Mouse (Mus musculus): ENCODE data around the gene Aasdh.

Aasdh gene

GRCm38 (mm10) chr5:76906155-76906499 lies 813 bp upstream of the Aasdh start:
- DNase-seq: no peak

- DNase-seq: no peak
Observed at GRCm38 (mm10) chr5:76904713-76905404, 455 bp downstream of the Aasdh start.

- no peak for DNase-seq
Observed at GRCm38 (mm10) chr5:76902131-76902530, 3.2 kb downstream of the Aasdh start.

GRCm38 (mm10) chr5:76893084-76893483 lies 12.2 kb downstream of the Aasdh start:
- no peak for DNase-seq

- no peak for DNase-seq
Observed at GRCm38 (mm10) chr5:76892608-76893007, 12.7 kb downstream of the Aasdh start.

- no peak for DNase-seq
Observed at GRCm38 (mm10) chr5:76887011-76887410, 18.3 kb downstream of the Aasdh start.

- DNase-seq: no peak
Observed at GRCm38 (mm10) chr5:76884107-76884506, 21.2 kb downstream of the Aasdh start.

GRCm38 (mm10) chr5:76876106-76876758 lies 29.1 kb downstream of the Aasdh start:
- DNase-seq: no peak

GRCm38 (mm10) chr5:76869553-76869952 lies 35.8 kb downstream of the Aasdh start:
- no peak for DNase-seq

- DNase-seq: no peak
Observed at GRCm38 (mm10) chr5:76868693-76869286, 36.5 kb downstream of the Aasdh start.

- DNase-seq: no peak
Observed at GRCm38 (mm10) chr5:76866819-76867218, 38.5 kb downstream of the Aasdh start.

GRCm38 (mm10) chr5:76858444-76858843 lies 46.9 kb downstream of the Aasdh start:
- DNase-seq: no peak

- no peak for DNase-seq
Observed at GRCm38 (mm10) chr5:76857103-76858015, 48.0 kb downstream of the Aasdh start.

GRCm38 (mm10) chr5:76855829-76856600 lies 49.3 kb downstream of the Aasdh start:
- no peak for DNase-seq

- DNase-seq: peak; percentile 78
Observed at GRCm38 (mm10) chr5:76853549-76853948, 51.8 kb downstream of the Aasdh start.

GRCm38 (mm10) chr5:76851316-76851715 lies 54.0 kb downstream of the Aasdh start:
- DNase-seq: no peak

- no peak for DNase-seq
Observed at GRCm38 (mm10) chr5:76847106-76847505, 58.2 kb downstream of the Aasdh start.

- DNase-seq: peak; percentile 22
Observed at GRCm38 (mm10) chr5:76844618-76845186, 60.6 kb downstream of the Aasdh start.

- no peak for DNase-seq
Observed at GRCm38 (mm10) chr5:76843851-76844419, 61.4 kb downstream of the Aasdh start.

GRCm38 (mm10) chr5:76843448-76843847 lies 61.9 kb downstream of the Aasdh start:
- DNase-seq: peak; percentile 72

GRCm38 (mm10) chr5:76841859-76842258 lies 63.5 kb downstream of the Aasdh start:
- no peak for DNase-seq

- DNase-seq: no peak
Observed at GRCm38 (mm10) chr5:76839786-76840185, 65.5 kb downstream of the Aasdh start.

Data from right cerebral cortex, adult 18-20 months (tissue).